Mouse (Mus musculus) liver, postnatal 0 days (tissue): ENCODE data around the gene Mpv17l2.

Source experiments
- CTCF ChIP-seq: sonication (generic); IDR thresholded peaks from 2 replicates; pipeline ENCODE4 v1.5.1; 2016; ENCODE audit warnings: antibody characterized with exemption, low read depth
- EP300 ChIP-seq: IDR thresholded peaks from 2 replicates; pipeline ENCODE4 v1.6.1; 2016; ENCODE audit warnings: antibody characterized with exemption, low read depth, mild to moderate bottlenecking

DNA sequence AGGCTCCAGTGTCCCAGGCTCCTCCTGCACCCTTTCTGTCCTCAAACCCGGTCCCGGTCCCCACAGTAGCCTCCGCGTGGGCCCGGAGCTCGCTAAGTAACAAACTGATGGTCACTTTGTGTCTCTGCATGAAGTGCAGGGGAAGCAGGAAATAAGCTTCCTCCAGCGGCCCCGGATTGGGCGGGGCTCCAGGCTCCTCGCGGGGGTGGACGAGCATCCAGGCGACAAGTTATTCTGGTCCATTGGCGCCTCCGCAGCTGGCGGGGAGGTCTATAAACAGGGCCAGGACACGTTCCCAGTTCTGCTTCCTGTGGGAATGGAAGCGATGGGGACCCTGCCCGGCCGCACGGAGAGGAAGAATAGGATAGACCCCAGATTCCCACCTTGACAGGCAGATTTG, 7.6 kb downstream of the Mpv17l2 start:
- TF ChIP-seq CTCF (no peak), EP300 (peak; percentile 31; the same call in 1 of the 2 replicates)
